Mouse (Mus musculus): ENCODE data around the gene C1ql4.

The C1ql4 gene

DNA sequence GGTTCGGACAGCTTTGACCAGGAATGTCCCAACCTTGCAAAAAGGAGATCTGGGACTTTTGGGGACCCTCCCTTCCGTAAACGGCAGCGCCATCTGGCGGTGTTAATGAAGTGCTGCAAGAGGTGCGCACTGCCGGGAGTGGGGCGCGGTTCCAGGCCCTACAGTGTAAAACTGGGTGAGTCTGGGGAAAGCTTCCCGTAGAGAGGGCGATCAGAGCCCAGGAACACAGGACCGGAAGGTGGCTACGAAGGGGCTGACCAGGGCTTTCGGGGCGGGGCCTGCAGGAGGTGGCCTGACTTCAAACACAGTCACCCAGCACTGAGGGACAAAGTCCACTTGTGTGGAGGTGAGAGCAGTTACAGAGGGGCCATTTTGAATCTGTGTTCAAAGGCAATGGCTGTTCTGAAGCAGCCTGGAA lies 11.5 kb upstream of the C1ql4 start:
- no peak for DNase-seq (ENCODE audit: extremely low spot score, low read depth, low spot score)

DNA sequence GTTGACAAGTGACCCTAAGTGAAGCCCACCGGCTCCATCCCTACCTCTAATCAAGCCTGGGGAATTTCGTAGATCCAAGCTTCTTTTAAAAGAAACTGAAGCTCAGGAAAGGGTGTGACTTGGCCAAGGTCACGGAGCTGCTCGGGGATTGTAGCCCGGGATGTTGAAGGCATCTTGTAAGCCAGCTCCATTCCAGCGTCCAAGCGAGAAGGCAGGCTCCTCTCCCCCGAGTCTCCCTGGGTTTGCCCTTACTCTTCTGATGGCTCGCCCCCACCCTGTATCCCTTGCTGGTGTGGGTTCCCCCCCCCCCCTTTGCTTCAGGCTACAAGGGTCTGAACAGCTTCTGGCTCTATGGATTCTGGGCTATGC lies 10.9 kb upstream of the C1ql4 start:
- DNase-seq (ENCODE audit: extremely low spot score, low read depth, low spot score), result no peak

DNA sequence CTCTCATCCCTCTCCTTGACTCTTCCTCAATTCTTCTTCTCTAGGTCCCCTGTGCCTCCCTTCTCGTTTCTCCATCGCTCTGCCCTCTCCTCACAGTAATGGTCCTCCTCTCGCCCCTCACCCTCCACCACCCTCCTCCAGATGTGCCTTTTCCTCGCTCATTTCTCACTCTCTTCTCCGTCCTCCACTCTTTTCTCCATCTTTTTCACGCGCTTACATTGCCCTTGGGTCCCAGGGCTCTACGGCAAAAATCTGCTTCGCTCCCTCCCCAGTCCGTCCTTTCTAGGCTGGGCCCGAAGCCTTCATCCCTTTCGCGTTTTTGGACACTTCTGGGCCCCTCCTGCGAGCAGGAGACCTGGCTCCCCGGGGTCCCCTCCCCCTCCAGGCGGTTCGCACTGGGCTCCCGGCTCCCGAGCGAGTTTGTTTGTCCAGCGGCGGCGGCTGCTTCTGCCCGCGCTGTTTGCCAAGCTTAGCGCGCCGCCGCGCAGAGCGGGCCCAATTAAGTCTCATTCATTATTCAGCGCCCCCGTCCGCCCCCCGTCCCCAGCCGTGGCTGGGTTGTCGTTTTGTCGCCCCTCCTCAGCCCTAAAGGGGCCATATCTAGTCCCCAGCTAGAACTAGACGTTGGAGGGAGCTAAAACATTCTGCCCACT lies 10.3 kb upstream of the C1ql4 start:
- DNase-seq (ENCODE audit: extremely low spot score, low read depth, low spot score), result no peak

DNA sequence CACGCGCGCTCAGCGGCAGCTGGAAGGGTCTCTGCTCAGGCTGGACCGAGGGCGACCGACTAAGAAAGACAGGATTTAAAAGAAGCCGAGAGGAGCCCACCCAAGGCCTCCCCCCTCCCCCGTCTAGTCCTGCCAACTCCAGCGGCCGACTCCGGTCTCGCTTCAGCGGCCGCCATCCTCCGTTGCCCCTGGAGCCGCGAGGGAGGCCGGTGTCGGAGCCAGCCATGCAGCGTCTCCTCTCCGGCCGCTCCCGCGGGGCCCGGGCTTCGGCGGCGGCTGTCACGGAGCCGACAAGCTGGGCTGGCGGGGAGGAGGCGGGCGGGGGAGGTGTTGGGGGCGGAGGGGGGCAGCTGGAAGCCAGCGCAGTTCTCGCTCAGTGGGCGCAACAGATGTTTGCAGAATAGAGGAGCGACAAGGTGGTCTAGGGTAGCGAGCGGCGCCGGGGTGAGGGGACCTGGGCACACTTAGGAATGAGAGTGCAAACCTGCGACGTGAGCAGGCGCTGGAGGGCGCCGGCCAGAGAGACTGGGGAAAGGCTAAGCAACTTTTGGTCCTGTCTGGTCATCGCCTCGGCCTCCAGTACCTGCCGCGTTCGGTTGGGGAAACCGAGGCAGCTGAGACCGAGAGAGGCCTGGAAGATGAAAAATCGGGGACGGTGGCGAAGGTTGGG lies 9.3 kb upstream of the C1ql4 start:
- no peak for DNase-seq (ENCODE audit: extremely low spot score, low read depth, low spot score)

DNA sequence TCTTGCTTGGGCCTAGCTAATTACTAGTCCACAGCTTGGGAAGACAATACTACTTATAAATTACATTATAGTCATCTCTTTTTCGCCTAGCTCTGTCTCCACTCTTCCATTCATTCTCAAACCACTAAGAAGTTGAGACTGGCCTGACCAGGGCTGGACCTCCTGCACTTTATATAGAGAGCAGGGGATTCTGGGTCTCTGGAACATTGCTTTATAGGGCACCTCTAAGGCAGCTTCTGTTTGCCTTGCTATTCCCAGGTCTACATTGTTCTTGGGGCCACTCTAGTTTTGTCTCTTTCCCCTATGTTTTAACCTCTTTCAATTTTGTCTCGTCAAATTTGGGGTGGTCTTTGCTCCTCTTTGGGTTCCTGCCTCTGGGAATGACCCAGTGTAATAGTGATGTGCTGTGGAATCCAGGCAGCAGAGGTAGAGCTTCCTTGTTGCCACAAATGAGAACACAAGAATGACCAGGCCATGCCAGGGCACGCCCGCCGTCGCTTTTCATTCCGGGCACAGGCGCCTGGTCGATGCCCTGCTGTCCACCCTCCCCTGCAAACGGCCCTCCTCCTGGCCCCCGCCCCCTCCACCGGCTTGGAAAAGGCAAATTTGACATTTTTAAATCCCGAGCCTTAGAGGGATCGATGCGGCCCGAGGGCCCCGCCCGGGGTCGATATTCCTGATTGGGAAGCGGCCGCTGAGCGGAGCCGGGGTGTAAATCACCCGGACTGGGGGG lies 8.6 kb upstream of the C1ql4 start:
- DNase-seq (ENCODE audit: extremely low spot score, low read depth, low spot score), result no peak

DNA sequence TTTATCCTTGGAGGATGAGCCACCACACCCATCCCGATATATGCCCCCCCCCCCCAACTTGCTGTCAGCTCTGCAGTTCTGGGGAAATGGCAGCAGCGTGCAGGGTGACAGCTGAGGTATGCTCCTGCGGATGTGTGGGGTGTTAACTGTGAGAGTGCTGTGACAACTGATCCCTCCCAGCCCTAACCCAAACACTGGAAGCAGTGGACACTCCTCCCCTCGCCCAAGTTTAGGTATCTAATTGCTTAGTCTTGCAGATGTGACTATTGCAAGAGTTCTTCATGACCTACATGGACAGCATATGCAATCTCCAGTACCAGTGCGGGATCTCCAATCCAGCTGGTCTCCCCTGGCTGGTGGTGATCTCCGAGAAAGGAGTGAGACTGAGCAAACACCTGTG lies 7.7 kb upstream of the C1ql4 start:
- no peak for DNase-seq (ENCODE audit: extremely low spot score, low read depth, low spot score)

DNA sequence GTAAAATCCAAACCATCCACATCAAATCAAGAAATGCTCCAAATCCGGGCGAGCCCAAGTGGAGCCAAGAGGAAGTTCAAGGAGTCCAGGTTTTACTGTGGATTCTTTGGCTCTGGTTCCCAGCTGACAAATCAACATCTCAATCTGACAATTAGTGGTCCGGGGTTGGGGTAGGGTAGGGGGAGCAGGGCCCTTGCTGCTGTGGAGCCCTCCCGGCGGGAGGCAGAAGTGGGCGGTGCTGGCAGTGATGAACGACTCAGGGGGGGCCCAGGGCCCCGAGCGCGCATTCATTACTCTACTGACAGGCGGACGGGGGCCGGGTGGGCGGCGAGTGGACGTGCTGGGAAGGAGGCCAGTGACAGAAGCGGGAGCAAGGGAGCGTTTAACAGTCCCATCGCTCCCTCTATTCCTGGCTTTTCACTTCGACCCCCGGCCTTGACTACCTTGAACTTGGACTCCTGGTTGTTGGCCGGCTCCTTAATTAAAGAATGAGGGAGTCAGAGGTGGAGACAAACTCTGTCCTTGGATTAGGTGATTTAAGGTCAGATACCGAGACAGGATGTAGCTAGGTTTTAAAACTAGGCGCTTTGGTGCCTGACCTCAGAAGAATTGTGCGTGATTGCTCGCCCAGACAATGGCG lies 7.1 kb upstream of the C1ql4 start:
- no peak for DNase-seq (ENCODE audit: extremely low spot score, low read depth, low spot score)

DNA sequence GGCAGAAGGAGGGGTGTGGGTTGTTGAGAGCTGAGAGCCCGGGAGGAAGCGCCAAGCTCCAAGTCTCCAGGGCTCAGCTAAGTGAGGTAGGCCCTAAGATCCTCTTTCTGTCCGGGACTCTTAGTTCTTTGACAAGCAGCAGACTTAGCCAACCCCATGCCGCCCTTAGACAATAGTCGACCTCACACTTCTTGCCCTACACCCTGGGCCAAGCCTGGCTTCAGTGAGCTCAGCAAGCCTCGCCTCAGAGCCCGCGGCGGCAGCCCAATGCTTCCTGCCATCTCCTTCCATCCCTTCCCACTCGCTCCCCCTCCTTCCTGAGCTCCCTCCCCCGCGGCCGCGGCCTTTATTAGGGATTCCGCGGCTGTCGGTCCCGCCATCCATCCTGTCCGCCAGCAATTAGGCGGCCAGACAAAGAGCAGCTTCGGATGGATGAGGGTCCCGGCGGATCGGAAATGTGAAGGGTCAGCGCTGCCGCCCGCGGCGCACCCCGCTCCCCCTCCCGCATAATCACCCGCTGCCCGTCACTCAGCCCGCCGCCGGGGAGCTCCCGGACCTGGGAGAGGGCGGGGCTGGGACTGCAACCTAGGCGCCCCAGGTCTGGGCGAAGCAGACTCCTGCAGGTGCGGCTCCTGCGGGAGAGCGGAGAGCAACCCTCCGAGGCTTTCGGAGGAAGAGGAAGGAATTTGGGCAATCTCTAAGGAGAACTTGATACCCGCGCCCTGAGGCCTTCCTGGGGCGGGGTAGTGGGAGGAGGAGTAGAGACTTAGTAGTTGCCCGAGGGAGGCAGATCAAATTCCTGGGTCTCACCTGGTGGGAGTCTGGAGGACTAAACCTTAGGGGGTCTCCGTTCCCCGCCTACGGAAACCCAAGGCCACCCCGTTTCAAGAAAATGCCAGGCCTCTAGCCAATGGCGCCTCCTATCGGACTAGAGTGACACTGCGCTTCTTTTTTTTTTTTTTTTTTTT lies 6.0 kb upstream of the C1ql4 start:
- no peak for DNase-seq (ENCODE audit: extremely low spot score, low read depth, low spot score)

DNA sequence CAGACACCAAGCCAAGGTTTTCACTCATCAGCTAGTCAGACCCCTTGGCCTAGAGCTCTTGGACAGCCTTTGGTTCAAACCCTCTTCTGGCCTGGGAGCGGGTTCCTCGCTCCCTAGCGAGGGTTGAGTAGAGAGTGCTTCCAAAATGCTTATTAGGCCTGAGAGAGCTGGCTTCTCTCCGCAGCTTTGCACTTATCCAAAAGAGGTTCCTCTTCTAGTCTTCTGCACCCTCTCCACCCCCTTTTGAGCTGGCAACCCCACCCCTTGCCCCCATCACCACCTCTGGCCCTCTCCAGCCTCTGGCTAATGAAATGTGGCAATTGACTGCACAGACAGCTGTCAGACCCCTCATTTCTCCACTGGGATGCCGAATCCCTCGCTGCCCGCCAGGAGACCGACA lies 5.3 kb upstream of the C1ql4 start, which contains the start of gene Dnajc22:
Dnajc22 (plus strand) TSS at position 301 of the 400 bp plus-strand sequence.
- DNase-seq (ENCODE audit: extremely low spot score, low read depth, low spot score), result no peak

DNA sequence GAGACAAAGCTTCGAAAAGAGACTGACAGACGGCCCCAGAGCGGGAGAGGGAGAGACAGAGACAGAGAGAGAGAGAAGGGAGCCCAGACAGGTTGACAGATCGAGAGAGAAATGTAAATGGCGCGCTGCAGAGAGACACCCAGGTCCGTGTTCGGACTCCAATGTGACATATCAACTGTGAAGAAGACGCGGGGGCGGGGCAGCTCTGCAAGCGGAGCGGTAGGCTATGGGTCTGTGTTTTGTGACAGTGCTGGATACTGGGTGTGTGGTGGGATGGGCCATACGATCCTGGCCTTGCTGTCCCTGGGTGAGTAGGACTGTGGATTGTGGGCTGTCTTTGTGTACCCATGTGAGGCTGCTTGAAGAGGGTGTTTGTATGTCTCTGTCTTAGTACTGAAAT lies 1.5 kb upstream of the C1ql4 start:
- DNase-seq (ENCODE audit: extremely low spot score, low read depth, low spot score), result no peak

DNA sequence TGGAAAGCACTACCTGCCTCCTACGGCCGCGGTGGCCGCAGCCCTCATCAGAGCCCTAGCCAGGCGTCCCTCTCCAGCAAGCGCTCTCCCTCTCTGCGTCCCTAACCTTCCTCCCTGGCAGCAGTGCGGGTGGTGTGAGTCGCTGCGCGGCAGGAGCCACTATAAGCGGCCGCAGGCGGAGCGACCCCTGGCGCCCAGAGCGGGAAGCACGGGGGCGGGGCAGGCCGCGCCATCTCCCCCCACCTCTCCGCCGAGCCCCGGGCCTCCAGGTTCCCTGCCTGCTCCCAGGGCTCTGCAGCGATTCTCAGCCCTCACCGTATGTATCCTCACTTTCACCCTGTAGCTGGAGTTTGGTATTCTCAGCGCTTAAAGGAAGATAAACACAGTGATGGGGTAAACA lies 675 bp upstream of the C1ql4 start:
- no peak for DNase-seq (ENCODE audit: extremely low spot score, low read depth, low spot score)

DNA sequence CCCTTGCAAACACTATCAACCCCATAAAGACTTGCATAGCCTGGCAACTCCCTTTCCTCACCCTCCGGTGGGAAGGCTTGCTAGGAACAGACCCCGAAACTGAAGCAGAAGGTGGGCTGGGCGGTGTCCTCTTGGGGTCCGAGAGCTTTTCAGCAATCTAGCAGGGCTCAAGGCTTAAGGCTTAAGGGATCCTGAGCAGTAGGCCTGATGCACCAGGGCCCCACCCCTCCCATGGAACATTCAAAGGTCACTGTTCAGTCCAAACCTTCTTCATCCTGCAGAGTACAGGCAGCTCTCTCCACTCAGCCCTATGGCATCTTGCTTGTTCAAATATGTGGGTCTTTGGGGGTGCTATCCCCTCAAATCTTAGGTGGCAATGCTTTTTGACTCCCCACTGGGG lies 1.6 kb downstream of the C1ql4 start:
- DNase-seq (ENCODE audit: extremely low spot score, low read depth, low spot score), result no peak

DNA sequence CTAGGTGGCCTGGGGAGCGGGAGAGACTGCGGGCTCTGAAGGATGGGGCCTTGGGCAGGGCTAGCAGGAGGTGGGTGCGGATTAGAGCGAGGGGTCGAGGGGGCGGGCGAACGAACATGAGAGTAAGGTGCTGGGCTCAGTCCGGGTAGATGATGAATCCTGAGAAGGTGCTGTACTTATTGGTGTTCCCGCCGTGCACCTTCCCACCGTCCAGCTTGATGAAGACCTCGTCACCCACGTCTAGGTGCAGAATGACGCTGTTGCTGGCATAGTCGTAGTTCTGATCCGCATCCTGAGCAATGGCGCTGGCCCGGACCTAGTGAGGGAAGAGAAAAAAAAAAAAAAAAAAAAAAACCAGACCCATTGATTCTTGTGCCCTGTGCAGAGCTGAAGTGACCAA lies 3.0 kb downstream of the C1ql4 start:
- DNase-seq (ENCODE audit: extremely low spot score, low read depth, low spot score), result no peak

DNA sequence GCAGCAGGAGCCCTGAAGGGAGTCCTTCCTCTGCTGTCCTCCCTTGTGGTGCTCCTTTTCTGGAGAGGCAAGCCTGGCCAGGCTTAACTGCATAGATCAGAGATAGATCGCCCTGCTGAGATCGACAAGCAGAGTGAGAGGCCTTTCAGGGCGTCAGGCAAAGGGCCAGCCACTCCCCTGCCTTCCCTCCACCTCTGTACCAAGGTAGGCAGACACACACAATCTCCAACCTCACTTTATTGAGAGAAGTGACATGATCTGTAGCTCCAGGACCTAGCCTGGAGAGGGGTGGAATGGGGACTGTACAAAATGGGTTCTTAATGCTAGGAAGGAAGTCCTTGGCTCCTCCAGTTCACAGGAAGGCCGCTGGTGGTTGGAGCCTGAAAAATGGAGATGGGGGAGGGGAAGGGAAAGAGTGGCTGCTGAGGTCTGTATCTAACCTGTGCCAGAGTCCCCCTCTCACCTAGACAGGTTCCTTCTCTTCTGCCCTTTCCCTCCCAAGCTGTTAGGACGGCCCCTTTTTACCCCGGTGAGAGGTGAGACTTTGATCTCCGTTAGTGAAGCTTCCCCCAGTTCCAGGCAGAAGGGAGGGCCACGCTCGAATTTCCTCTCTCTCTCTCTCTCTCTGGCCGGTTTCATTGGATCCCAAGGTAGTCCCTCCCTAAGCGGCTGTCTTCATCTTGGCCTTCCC lies 3.6 kb downstream of the C1ql4 start:
- no peak for DNase-seq (ENCODE audit: extremely low spot score, low read depth, low spot score)

DNA sequence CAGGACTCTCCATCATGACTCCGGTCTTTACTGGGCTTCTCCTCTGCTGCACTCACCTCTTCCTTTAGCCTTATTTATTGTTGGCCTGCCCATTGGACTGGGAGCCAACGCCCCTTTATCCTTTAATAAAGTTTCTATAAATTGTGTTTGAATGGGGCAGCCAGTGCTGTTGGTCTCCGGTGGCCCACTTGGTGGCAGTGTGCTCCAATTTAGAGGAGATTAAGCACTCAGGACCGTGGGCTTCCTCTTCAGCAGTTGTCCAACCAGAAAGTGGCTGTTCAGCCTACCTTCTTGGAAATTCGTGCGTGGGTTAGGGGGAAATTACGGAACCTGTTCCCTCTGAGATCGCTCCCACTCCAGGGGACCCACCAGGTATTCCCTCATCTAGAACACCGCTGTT lies 4.4 kb downstream of the C1ql4 start:
- no peak for DNase-seq (ENCODE audit: extremely low spot score, low read depth, low spot score)

DNA sequence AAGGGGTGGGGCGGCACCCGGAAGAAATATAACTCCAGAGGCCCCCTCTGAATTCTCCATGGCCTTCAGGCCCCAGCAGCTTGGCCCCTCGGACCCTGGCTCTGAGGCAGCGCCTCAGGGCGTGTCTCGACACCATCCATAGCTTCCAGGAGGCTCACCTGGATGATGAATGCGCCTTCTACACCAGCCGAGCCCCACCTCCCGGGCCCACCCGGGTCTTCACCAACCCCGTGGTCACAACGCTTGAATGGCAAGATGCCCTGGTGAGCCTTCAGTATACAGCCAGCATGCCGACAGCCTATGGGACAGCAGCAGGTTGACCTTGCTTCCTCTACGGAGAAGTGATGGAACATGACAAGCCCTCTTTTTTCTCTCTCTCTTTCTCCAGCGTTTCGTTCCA lies 4.8 kb downstream of the C1ql4 start:
- DNase-seq (ENCODE audit: extremely low spot score, low read depth, low spot score), result no peak

DNA sequence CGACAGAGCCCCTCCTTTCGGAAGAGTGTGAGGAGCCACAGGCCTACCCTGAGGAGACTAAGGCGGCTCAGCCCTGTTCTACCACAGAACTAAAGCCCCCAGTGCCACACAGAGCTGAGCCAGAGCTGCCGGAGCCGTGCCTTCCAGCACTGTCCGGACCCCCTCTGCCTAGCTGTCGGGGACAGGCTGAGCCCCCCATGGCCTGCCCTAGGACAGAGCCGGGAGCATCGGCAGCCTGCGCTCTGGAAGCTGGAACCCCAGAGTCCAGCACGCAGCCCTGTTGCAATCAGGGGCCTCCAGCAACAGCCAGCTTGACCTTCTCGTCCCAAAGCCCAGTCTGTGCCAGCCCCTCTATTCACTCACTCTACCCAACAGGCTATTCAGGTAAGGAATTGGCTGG lies 5.3 kb downstream of the C1ql4 start:
- no peak for DNase-seq (ENCODE audit: extremely low spot score, low read depth, low spot score)

DNA sequence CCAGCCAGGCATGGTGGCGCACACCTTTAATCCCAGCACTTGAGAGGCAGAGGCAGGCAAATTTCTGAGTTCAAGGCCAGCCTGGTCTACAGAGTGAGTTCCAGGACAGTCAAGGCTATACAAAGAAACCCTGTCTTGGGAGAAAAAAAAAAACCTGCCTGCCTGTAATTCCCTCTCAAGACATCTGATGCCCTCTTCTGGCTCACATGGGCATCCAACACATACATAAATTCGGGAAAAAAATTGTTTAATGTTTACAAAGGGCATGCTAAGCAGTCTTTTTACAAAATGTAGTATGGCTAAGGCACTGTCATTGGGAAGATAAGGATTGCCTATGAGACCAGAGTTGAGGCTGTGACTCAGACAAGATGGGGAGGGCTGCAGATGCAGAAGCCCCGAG lies 7.8 kb downstream of the C1ql4 start:
- DNase-seq (ENCODE audit: extremely low spot score, low read depth, low spot score), result no peak

DNA sequence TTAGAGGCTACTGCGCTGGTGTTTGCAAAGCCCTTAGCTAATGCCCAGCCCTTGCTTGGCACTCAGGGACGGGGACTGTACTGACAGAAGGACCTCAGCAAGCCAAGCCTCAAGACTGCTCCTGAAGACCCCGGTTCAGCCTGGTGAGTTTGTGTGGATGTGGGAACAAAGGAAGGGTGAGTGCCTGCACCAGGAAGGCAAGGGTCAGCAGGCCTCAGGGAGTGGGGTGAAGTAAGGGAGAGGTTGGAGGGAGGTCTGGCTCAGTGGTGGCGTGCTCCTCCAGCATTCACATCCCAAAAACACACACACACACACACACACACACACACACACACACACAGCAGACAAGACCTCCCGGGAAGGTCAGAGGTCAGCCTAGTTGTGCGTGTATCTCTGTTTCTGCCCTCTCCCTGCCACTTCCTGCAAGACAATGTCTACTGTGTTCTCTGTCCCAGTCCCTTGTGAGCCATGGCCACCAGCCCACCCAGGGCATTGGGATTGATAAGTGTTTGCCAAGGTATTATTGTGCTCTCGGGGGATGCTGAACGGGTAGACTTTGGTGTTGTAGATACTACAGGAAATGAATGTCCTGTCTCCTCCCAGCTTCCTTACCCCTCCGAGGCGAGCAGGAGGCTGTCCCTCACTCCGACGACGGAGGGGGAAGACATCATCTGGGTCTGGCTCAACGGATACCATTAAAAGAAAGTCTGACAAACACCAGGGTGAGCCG lies 9.3 kb downstream of the C1ql4 start:
- DNase-seq (ENCODE audit: extremely low spot score, low read depth, low spot score), result no peak
